Mouse (Mus musculus): ENCODE measurements around the gene Adam1a.

Adam1a gene

GRCm38 (mm10) chr5:121544910-121545792, at the start of gene Adam1a, which contains the start of gene Gm42878:
Adam1a (minus strand) TSS chr5:121545482.
Gm42878 (minus strand) TSS chr5:121545482.
- in situ Hi-C loops (cut with MboI, MseI), result no loop called here

- in situ Hi-C loops (cut with MboI, MseI), result loop anchor here in 1 of 2 experiments (5.0 kb wide), 1 partner anchor 33 kb away; no protein-coding TSS in a partner anchor
These were observed 49.5 kb upstream of the Adam1a start for GRCm38 (mm10) chr5:121594714-121595313.

- in situ Hi-C loops (cut with MboI, MseI), result no loop called here
These were observed 48.4 kb upstream of the Adam1a start, which contains the start of gene Aldh2 for GRCm38 (mm10) chr5:121593451-121594401. Aldh2 (minus strand) TSS chr5:121593824.

- in situ Hi-C loops (cut with MboI, MseI), result no loop called here
These were observed 47.6 kb upstream of the Adam1a start for GRCm38 (mm10) chr5:121592816-121593407.

GRCm38 (mm10) chr5:121592064-121592815, 47.0 kb upstream of the Adam1a start:
- in situ Hi-C loops (cut with MboI, MseI), result no loop called here

GRCm38 (mm10) chr5:121591417-121592063, 46.3 kb upstream of the Adam1a start:
- in situ Hi-C loops (cut with MboI, MseI), result no loop called here

GRCm38 (mm10) chr5:121589928-121590327, 44.6 kb upstream of the Adam1a start:
- in situ Hi-C loops (cut with MboI, MseI), result no loop called here

- in situ Hi-C loops (cut with MboI, MseI), result no loop called here
These were observed 41.2 kb upstream of the Adam1a start for GRCm38 (mm10) chr5:121586400-121587039.

GRCm38 (mm10) chr5:121585699-121586098, 40.4 kb upstream of the Adam1a start:
- in situ Hi-C loops (cut with MboI, MseI), result no loop called here

- in situ Hi-C loops (cut with MboI, MseI), result no loop called here
These were observed 39.7 kb upstream of the Adam1a start for GRCm38 (mm10) chr5:121585005-121585404.

GRCm38 (mm10) chr5:121583765-121584501, 38.7 kb upstream of the Adam1a start:
- in situ Hi-C loops (cut with MboI, MseI), result no loop called here

GRCm38 (mm10) chr5:121581945-121582344, 36.7 kb upstream of the Adam1a start:
- in situ Hi-C loops (cut with MboI, MseI), result no loop called here

GRCm38 (mm10) chr5:121576927-121577488, 31.7 kb upstream of the Adam1a start:
- in situ Hi-C loops (cut with MboI, MseI), result no loop called here

GRCm38 (mm10) chr5:121575867-121576266, 30.6 kb upstream of the Adam1a start:
- in situ Hi-C loops (cut with MboI, MseI), result no loop called here

- in situ Hi-C loops (cut with MboI, MseI), result no loop called here
These were observed 28.9 kb upstream of the Adam1a start for GRCm38 (mm10) chr5:121574145-121574544.

- in situ Hi-C loops (cut with MboI, MseI), result no loop called here
These were observed 25.5 kb upstream of the Adam1a start for GRCm38 (mm10) chr5:121570787-121571186.

GRCm38 (mm10) chr5:121569881-121570420, 24.7 kb upstream of the Adam1a start:
- in situ Hi-C loops (cut with MboI, MseI), result loop anchor here in 1 of 2 experiments (5.0 kb wide), 1 partner anchor 37 kb away; no protein-coding TSS in a partner anchor

Measured in T-helper 17 cell (primary cell).